Mouse (Mus musculus): ENCODE data around the gene Tjp3.
A peak's percentile ranks its signal among the peaks of the same experiment; 100 is the strongest.

Gene Tjp3

GRCm38 (mm10) chr10:81304597-81305238 lies 13.3 kb upstream of the Tjp3 start:
- peaks cover 77% of the 10 kb centered on the region for H3K36me3 ChIP-seq (ENCODE audit: insufficient read depth, low read length)
- no peak overlapping the region for H3K4me3 ChIP-seq (replicated peaks; ENCODE audit: low read length)
- H3K27me3 ChIP-seq (ENCODE audit: insufficient read depth, low read length), result no peaks in the 10 kb centered on the region
- H3K4me1 ChIP-seq (replicated peaks; ENCODE audit: low read depth, low read length), result peaks cover 93% of the 10 kb centered on the region
- no peaks in the 10 kb centered on the region for H3K9me3 ChIP-seq (ENCODE audit: low read length)
- no peak for TF ChIP-seq NANOG (IDR thresholded peaks at IDR 0.05; ENCODE audit: borderline replicate concordance, low read length)
- peak; percentile 72 for TF ChIP-seq CTCF (conservative IDR thresholded peaks at IDR 0.05; ENCODE audit: low read length)

GRCm38 (mm10) chr10:81303761-81304160 lies 12.4 kb upstream of the Tjp3 start:
- Histone ChIP-seq H3K9me3 (ENCODE audit: low read length) (no peaks in the 10 kb centered on the region), H3K4me1 (replicated peaks; ENCODE audit: low read depth, low read length) (peaks cover 93% of the 10 kb centered on the region), H3K4me3 (replicated peaks; ENCODE audit: low read length) (no peak overlapping the region), H3K36me3 (ENCODE audit: insufficient read depth, low read length) (peaks cover 77% of the 10 kb centered on the region), H3K27me3 (ENCODE audit: insufficient read depth, low read length) (no peaks in the 10 kb centered on the region)
- TF ChIP-seq POU5F1 (IDR thresholded peaks at IDR 0.05; ENCODE audit: borderline replicate concordance, low read length) (no peak), CTCF (conservative IDR thresholded peaks at IDR 0.05; ENCODE audit: low read length) (no peak), NANOG (IDR thresholded peaks at IDR 0.05; ENCODE audit: borderline replicate concordance, low read length) (no peak)

- TF ChIP-seq NANOG (IDR thresholded peaks at IDR 0.05; ENCODE audit: borderline replicate concordance, low read length) (no peak), CTCF (conservative IDR thresholded peaks at IDR 0.05; ENCODE audit: low read length) (no peak), POU5F1 (IDR thresholded peaks at IDR 0.05; ENCODE audit: borderline replicate concordance, low read length) (no peak)
- H3K4me3 ChIP-seq (replicated peaks; ENCODE audit: low read length), result no peak overlapping the region
- peaks cover 95% of the 10 kb centered on the region for H3K4me1 ChIP-seq (replicated peaks; ENCODE audit: low read depth, low read length)
- no peaks in the 10 kb centered on the region for H3K9me3 ChIP-seq (ENCODE audit: low read length)
- H3K36me3 ChIP-seq (ENCODE audit: insufficient read depth, low read length), result peaks cover 76% of the 10 kb centered on the region
- H3K27me3 ChIP-seq (ENCODE audit: insufficient read depth, low read length), result no peaks in the 10 kb centered on the region
Observed at GRCm38 (mm10) chr10:81303258-81303657, 11.9 kb upstream of the Tjp3 start.

- H3K27me3 ChIP-seq (ENCODE audit: insufficient read depth, low read length), result no peaks in the 10 kb centered on the region
- no peak overlapping the region; the same call in 1 of the 2 replicates for H3K4me3 ChIP-seq (replicated peaks; ENCODE audit: low read length)
- TF ChIP-seq NANOG (IDR thresholded peaks at IDR 0.05; ENCODE audit: borderline replicate concordance, low read length), result no peak
- no peak for TF ChIP-seq CTCF (conservative IDR thresholded peaks at IDR 0.05; ENCODE audit: low read length)
- no peak for TF ChIP-seq POU5F1 (IDR thresholded peaks at IDR 0.05; ENCODE audit: borderline replicate concordance, low read length)
- peaks cover 74% of the 10 kb centered on the region for H3K36me3 ChIP-seq (ENCODE audit: insufficient read depth, low read length)
- H3K4me1 ChIP-seq (replicated peaks; ENCODE audit: low read depth, low read length), result peaks cover 95% of the 10 kb centered on the region
- no peaks in the 10 kb centered on the region for H3K9me3 ChIP-seq (ENCODE audit: low read length)
Observed at GRCm38 (mm10) chr10:81302781-81303218, 11.4 kb upstream of the Tjp3 start.

- Histone ChIP-seq H3K27me3 (ENCODE audit: insufficient read depth, low read length) (no peaks in the 10 kb centered on the region), H3K9me3 (ENCODE audit: low read length) (no peaks in the 10 kb centered on the region), H3K36me3 (ENCODE audit: insufficient read depth, low read length) (peaks cover 69% of the 10 kb centered on the region), H3K4me3 (replicated peaks; ENCODE audit: low read length) (no peak overlapping the region; the same call in 1 of the 2 replicates), H3K4me1 (replicated peaks; ENCODE audit: low read depth, low read length) (peaks cover 95% of the 10 kb centered on the region)
- TF ChIP-seq CTCF (conservative IDR thresholded peaks at IDR 0.05; ENCODE audit: low read length) (no peak), POU5F1 (IDR thresholded peaks at IDR 0.05; ENCODE audit: borderline replicate concordance, low read length) (no peak), NANOG (IDR thresholded peaks at IDR 0.05; ENCODE audit: borderline replicate concordance, low read length) (no peak)
Observed at GRCm38 (mm10) chr10:81302288-81302687, 10.9 kb upstream of the Tjp3 start.

- H3K4me3 ChIP-seq (replicated peaks; ENCODE audit: low read length), result no peak overlapping the region
- TF ChIP-seq NANOG (IDR thresholded peaks at IDR 0.05; ENCODE audit: borderline replicate concordance, low read length), result no peak
- no peak for TF ChIP-seq POU5F1 (IDR thresholded peaks at IDR 0.05; ENCODE audit: borderline replicate concordance, low read length)
- no peak for TF ChIP-seq CTCF (conservative IDR thresholded peaks at IDR 0.05; ENCODE audit: low read length)
Observed at GRCm38 (mm10) chr10:81301321-81301720, 9.9 kb upstream of the Tjp3 start.

GRCm38 (mm10) chr10:81300352-81300907 lies 9.0 kb upstream of the Tjp3 start:
- Histone ChIP-seq H3K4me3 (replicated peaks; ENCODE audit: low read length) (no peak overlapping the region), H3K36me3 (ENCODE audit: insufficient read depth, low read length) (peaks cover 65% of the 10 kb centered on the region), H3K27me3 (ENCODE audit: insufficient read depth, low read length) (no peaks in the 10 kb centered on the region), H3K4me1 (replicated peaks; ENCODE audit: low read depth, low read length) (peaks cover 96% of the 10 kb centered on the region), H3K9me3 (ENCODE audit: low read length) (no peaks in the 10 kb centered on the region)
- TF ChIP-seq CTCF (conservative IDR thresholded peaks at IDR 0.05; ENCODE audit: low read length), result no peak
- TF ChIP-seq NANOG (IDR thresholded peaks at IDR 0.05; ENCODE audit: borderline replicate concordance, low read length), result no peak
- no peak for TF ChIP-seq POU5F1 (IDR thresholded peaks at IDR 0.05; ENCODE audit: borderline replicate concordance, low read length)

More at GRCm38 (mm10) chr10:81301321-81301720, 9.9 kb upstream of the Tjp3 start:
- H3K9me3 ChIP-seq (ENCODE audit: low read length), result no peaks in the 10 kb centered on the region
- H3K36me3 ChIP-seq (ENCODE audit: insufficient read depth, low read length), result peaks cover 65% of the 10 kb centered on the region
- H3K4me1 ChIP-seq (replicated peaks; ENCODE audit: low read depth, low read length), result peaks cover 95% of the 10 kb centered on the region
- no peaks in the 10 kb centered on the region for H3K27me3 ChIP-seq (ENCODE audit: insufficient read depth, low read length)

GRCm38 (mm10) chr10:81299585-81300351 lies 8.4 kb upstream of the Tjp3 start:
- Histone ChIP-seq H3K4me1 (replicated peaks; ENCODE audit: low read depth, low read length) (peaks cover 97% of the 10 kb centered on the region), H3K4me3 (replicated peaks; ENCODE audit: low read length) (no peak overlapping the region), H3K27me3 (ENCODE audit: insufficient read depth, low read length) (no peaks in the 10 kb centered on the region), H3K9me3 (ENCODE audit: low read length) (no peaks in the 10 kb centered on the region), H3K36me3 (ENCODE audit: insufficient read depth, low read length) (peaks cover 67% of the 10 kb centered on the region)
- TF ChIP-seq CTCF (conservative IDR thresholded peaks at IDR 0.05; ENCODE audit: low read length), result no peak
- TF ChIP-seq POU5F1 (IDR thresholded peaks at IDR 0.05; ENCODE audit: borderline replicate concordance, low read length), result no peak
- TF ChIP-seq NANOG (IDR thresholded peaks at IDR 0.05; ENCODE audit: borderline replicate concordance, low read length), result no peak

All from E14TG2a.4 (cell line).